Mouse (Mus musculus): ENCODE results near the gene Lhfpl4.

DNA sequence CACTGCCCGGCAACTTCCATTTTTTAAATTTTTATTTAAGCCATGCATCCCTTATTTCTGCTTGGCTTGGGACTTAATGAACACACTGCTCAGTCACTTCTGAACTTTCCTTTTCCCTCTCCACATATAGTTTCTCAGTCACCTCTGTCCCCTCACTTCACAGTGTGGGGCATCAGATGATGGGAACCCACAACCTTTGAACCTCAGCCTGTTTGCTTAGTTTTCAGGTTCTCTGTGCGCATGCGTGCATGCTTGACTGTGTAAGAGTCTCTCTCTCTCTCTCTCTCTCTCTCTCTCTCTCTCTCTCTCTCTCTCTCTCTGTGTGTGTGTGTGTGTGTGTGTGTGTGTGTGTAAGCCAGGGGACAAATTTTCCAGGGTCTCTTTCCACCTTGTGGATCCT is 19.7 kb downstream of the Lhfpl4 start:
- TF ChIP-seq CTCF (IDR thresholded peaks at IDR 0.05; ENCODE audit: borderline replicate concordance, control insufficient read depth, extremely low read depth, insufficient read depth, low read length, poor library complexity), result no peak
- no peak for TF ChIP-seq POLR2A (IDR thresholded peaks at IDR 0.05; ENCODE audit: control insufficient read depth, extremely low read depth, insufficient read depth, low read length, poor library complexity)

All from thymus, adult 2 months (tissue).